9 mouse cellular contexts compared by ENCODE assay signal in genomic region chr7:49882288-49882687, GRCm38 (mm10). TPM values are rescaled to one million over a fixed set of nuclear protein-coding genes. Genes with fewer than 3 reads are reported as not detected.
A peak's percentile ranks its signal among the peaks of the same experiment; 100 is the strongest.
DNase-seq lines count a peak whose midpoint lies in the region; ATAC-seq and TF ChIP-seq lines count a peak whose summit lies in the region.
"Had no signal": no experiment of that assay in that cellular context is flagged by ENCODE, and none has a peak within 500 bp of the region (broad histone marks: within the 10 kb centered on the region; RNA-seq: fewer than 3 reads in every experiment).

No protein-coding gene starts in this region.

- H3K27me3 ChIP-seq in C2C12 (ENCODE audit: control insufficient read depth, insufficient read depth, insufficient read length), result no peaks in the 10 kb centered on the region
- H3K27me3 ChIP-seq in hindbrain, embryonic 16.5 days (replicated peaks; ENCODE audit: control insufficient read depth, insufficient read depth, low read length), result no peaks in the 10 kb centered on the region
- no peaks in the 10 kb centered on the region for H3K27me3 ChIP-seq in lung, postnatal 0 days (replicated peaks; ENCODE audit: insufficient read depth, low read length)
- H3K27me3 ChIP-seq: embryonic facial prominence, embryonic 15.5 days had no signal

- WGBS in hindbrain, embryonic 16.5 days, result 8% methylated on average over 4 of the region's 4 CpGs
- WGBS in lung, postnatal 0 days, result 15% methylated on average over 4 of the region's 4 CpGs

- TF ChIP-seq EP300 in lung, postnatal 0 days (IDR thresholded peaks at IDR 0.05), result no peak

- no peaks in the 10 kb centered on the region for H3K79me3 ChIP-seq in C2C12 (ENCODE audit: low read depth)

- H3K4me2 ChIP-seq in hindbrain, embryonic 16.5 days (ENCODE audit: low read length), result no peak overlapping the region; the same call in 1 of the 2 replicates
- H3K4me2 ChIP-seq in lung, postnatal 0 days (replicated peaks; ENCODE audit: low read depth, low read length), result no peak overlapping the region
- H3K4me2 ChIP-seq: embryonic facial prominence, embryonic 15.5 days had no signal

- DNase-seq in cerebellum, postnatal 14 days, result peak; percentile 45 to 54
- DNase-seq in lung, postnatal 0 days (ENCODE audit: low spot score), result peak; percentile 74
- no peak for DNase-seq in B cell, adult 2 months
- DNase-seq in right cerebral cortex, postnatal 14 days, result no peak
- DNase-seq in gastrocnemius, adult 18-20 months (ENCODE audit: low spot score), result no peak

- H3ac ChIP-seq in C2C12 (ENCODE audit: control insufficient read depth, insufficient read length, low read depth), result peak overlapping the region; percentile 23

- no peaks in the 10 kb centered on the region for H3K9me3 ChIP-seq in hindbrain, embryonic 16.5 days (ENCODE audit: control insufficient read depth, low read length)
- H3K9me3 ChIP-seq in lung, postnatal 0 days (ENCODE audit: low read length), result no peaks in the 10 kb centered on the region
- H3K9me3 ChIP-seq: embryonic facial prominence, embryonic 15.5 days had no signal

- no peak overlapping the region for H3K9ac ChIP-seq in hindbrain, embryonic 16.5 days (ENCODE audit: low read depth, low read length)
- H3K9ac ChIP-seq in lung, postnatal 0 days (replicated peaks; ENCODE audit: low read depth), result no peak overlapping the region
- H3K9ac ChIP-seq: embryonic facial prominence, embryonic 15.5 days had no signal

- ATAC-seq in cerebellum, adult (ENCODE audit: insufficient number of reproducible peaks, low FRiP score, low TSS enrichment), result no peak
- ATAC-seq in hindbrain, embryonic 16.5 days, result 0 out of 2 replicates have a peak, but pooled peaks have one; percentile 31
- ATAC-seq in lung, postnatal 0 days, result peak; percentile 90

- no peaks in the 10 kb centered on the region for H3K36me3 ChIP-seq in C2C12 (ENCODE audit: control insufficient read depth, insufficient read depth)
- no peaks in the 10 kb centered on the region for H3K36me3 ChIP-seq in hindbrain, embryonic 16.5 days (ENCODE audit: control insufficient read depth, insufficient read depth, low read length)
- H3K36me3 ChIP-seq in lung, postnatal 0 days (ENCODE audit: insufficient read depth, low read length), result no peaks in the 10 kb centered on the region
- H3K36me3 ChIP-seq: embryonic facial prominence, embryonic 15.5 days had no signal

- peak overlapping the region; percentile 79 for H3K27ac ChIP-seq in hindbrain, embryonic 16.5 days (ENCODE audit: low read depth, low read length)
- no peak overlapping the region for H3K27ac ChIP-seq in lung, postnatal 0 days (ENCODE audit: low read length)
- H3K27ac ChIP-seq: embryonic facial prominence, embryonic 15.5 days had no signal

- H3K4me1 ChIP-seq in hindbrain, embryonic 16.5 days (ENCODE audit: control insufficient read depth, insufficient read depth, low read depth, low read length), result peaks cover 16% of the 10 kb centered on the region
- H3K4me1 ChIP-seq in lung, postnatal 0 days (ENCODE audit: insufficient read depth, low read depth, low read length), result no peaks in the 10 kb centered on the region

- TF ChIP-seq CTCF in C2C12 (IDR thresholded peaks at IDR 0.05; ENCODE audit: control insufficient read depth, insufficient read depth, insufficient read length), result no peak
- no peak for TF ChIP-seq CTCF in lung, postnatal 0 days (IDR thresholded peaks at IDR 0.05)

- H3K4me3 ChIP-seq in C2C12 (ENCODE audit: insufficient read depth, poor library complexity, severe bottlenecking), result no peak overlapping the region
- H3K4me3 ChIP-seq in hindbrain, embryonic 16.5 days (ENCODE audit: low read length), result no peak overlapping the region
- no peak overlapping the region for H3K4me3 ChIP-seq in lung, postnatal 0 days (ENCODE audit: low read depth, low read length)
- H3K4me3 ChIP-seq: embryonic facial prominence, embryonic 15.5 days had no signal

- no peaks in the 10 kb centered on the region for H3K79me2 ChIP-seq in C2C12 (ENCODE audit: control insufficient read depth, insufficient read depth)

TF ChIP-seq in C2C12, 6 proteins besides CTCF, POLR2A, EP300 and RAD21:
- TF ChIP-seq MYOG (IDR thresholded peaks at IDR 0.05; ENCODE audit: control insufficient read depth, extremely low read depth, insufficient read length) (no peak), MYOD1 (IDR thresholded peaks at IDR 0.05; ENCODE audit: control insufficient read depth, insufficient read length, low read depth) (no peak), MAX (IDR thresholded peaks at IDR 0.05) (no peak), USF1 (IDR thresholded peaks at IDR 0.05; ENCODE audit: low read depth) (no peak), FOSL1 (IDR thresholded peaks at IDR 0.05; ENCODE audit: insufficient read depth, low read length, poor library complexity, severe bottlenecking) (no peak), CEBPB (IDR thresholded peaks at IDR 0.05; ENCODE audit: low read depth) (no peak)

RNA-seq across cellular contexts. Expression of gene Slc6a5, which starts 27.7 kb away (rescaled TPM):
- polyA plus RNA-seq in C2C12 (2012; fragmentation: generic; extraction: Trizol), result not detected
- polyA plus RNA-seq in hindbrain, embryonic 16.5 days (2015; fragmentation: Nextera tagmentation; extraction: Ambion mirVana), result 13.3 and 15.7 TPM in 2 replicates
- not detected in 2 replicates for polyA plus RNA-seq in lung, postnatal 0 days (2015; fragmentation: Nextera tagmentation; extraction: Ambion mirVana)
- not detected for total RNA-seq in gastrocnemius, adult 18-20 months (2021)
- polyA plus RNA-seq: embryonic facial prominence, embryonic 15.5 days had no signal

Comparison
In these comparisons a context has a peak if more than half of its experiments do, and no peak if none do; other contexts are left out.
1. DNase-seq: peak in cerebellum, postnatal 14 days (2 of 2) and lung, postnatal 0 days (single experiment); none in B cell, adult 2 months (0 of 2), right cerebral cortex, postnatal 14 days (single experiment) and gastrocnemius, adult 18-20 months (single experiment).
2. RNA of gene Slc6a5, which starts 27.7 kb away (polyA plus RNA-seq): 13.3 to 15.7 TPM in hindbrain, embryonic 16.5 days; not detected in C2C12 (single experiment) and not detected in lung, postnatal 0 days; every median in the first group is over 10 times any median in the second.